In genomic region chr2:167213076-167213475, GRCm38 (mm10) we compare ENCODE assay signal across 1 mouse cellular context.
TF ChIP-seq lines count a peak whose summit lies in the region.

No protein-coding gene starts in this region.

TF ChIP-seq in CH12.LX, 34 proteins besides CTCF, POLR2A, EP300 and RAD21 (continued from another document):
- TF ChIP-seq PAX5 (IDR thresholded peaks at IDR 0.05; ENCODE audit: low read length) (no peak), TBP (conservative IDR thresholded peaks at IDR 0.05; ENCODE audit: low read depth, low read length) (no peak), JUND (conservative IDR thresholded peaks at IDR 0.05; ENCODE audit: low read depth, low read length) (no peak), ZNF384 (IDR thresholded peaks at IDR 0.05; ENCODE audit: low read depth, low read length) (no peak), NRF1 (IDR thresholded peaks at IDR 0.05; ENCODE audit: low read depth, low read length) (no peak)
